Mouse (Mus musculus) retina, embryonic 14.5 days (tissue): Measurements from ENCODE around the gene P3h1.
"Not testable (repeated sequence)": the region's sequence is repeated elsewhere in the genome, so short reads cannot be mapped to it uniquely, and the experiment has no call there.

Source experiments
- DNase-seq: peaks from one replicate; pipeline ENCODE4 v3.0.0-alpha.2; 2015; ENCODE audit warnings: low spot score

Gene P3h1

GRCm38 (mm10) chr4:119275226-119275625, 42.5 kb downstream of the P3h1 start:
- DNase-seq, result no peak

GRCm38 (mm10) chr4:119275726-119276125, 43.0 kb downstream of the P3h1 start:
- no peak for DNase-seq

- DNase-seq, result not testable (repeated sequence)
Observed at GRCm38 (mm10) chr4:119278784-119279183, 46.1 kb downstream of the P3h1 start.

GRCm38 (mm10) chr4:119284861-119285260, 52.1 kb downstream of the P3h1 start:
- DNase-seq, result no peak

GRCm38 (mm10) chr4:119285336-119285735, 52.6 kb downstream of the P3h1 start:
- DNase-seq, result no peak

GRCm38 (mm10) chr4:119291921-119292320, 59.2 kb downstream of the P3h1 start:
- no peak for DNase-seq

GRCm38 (mm10) chr4:119292771-119293573, 60.3 kb downstream of the P3h1 start:
- DNase-seq, result peak; percentile 66

- DNase-seq, result peak; percentile 32
Observed at GRCm38 (mm10) chr4:119293574-119294258, 61.0 kb downstream of the P3h1 start.

- DNase-seq, result peak; percentile 100
Observed at GRCm38 (mm10) chr4:119294415-119295133, 61.9 kb downstream of the P3h1 start, which contains the start of gene Ybx1. Gene Ybx1 (minus strand): TSS chr4:119294604.

- no peak for DNase-seq
Observed at GRCm38 (mm10) chr4:119295134-119295453, 62.4 kb downstream of the P3h1 start.

- no peak for DNase-seq
Observed at GRCm38 (mm10) chr4:119297361-119297760, 64.6 kb downstream of the P3h1 start.
